Mouse (Mus musculus): ENCODE results near the gene Olfr410.

The Olfr410 gene

DNA sequence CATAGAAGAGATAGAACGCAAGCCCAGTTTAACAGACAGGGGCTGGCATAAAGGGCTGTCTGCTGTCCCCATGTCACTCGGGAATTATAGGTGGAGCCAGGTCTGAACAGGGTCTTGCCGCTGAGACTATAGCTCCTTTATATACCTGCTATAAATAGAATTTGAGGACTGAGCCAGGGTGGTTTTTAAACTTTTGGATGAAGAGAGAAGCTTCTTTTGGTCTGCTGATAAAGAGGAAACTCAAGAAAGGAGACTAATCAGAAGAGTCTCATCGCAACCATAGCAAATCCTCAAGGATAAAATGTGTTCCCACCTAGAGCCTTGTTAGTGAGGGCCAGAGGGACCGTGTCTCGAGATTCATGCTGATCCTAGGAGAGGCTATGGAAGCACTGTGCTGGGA lies at the start of gene Olfr410:
TSS of gene Olfr410 (minus strand) at position 101 of the 400 bp plus-strand sequence.
- DNase-seq, result no peak

DNA sequence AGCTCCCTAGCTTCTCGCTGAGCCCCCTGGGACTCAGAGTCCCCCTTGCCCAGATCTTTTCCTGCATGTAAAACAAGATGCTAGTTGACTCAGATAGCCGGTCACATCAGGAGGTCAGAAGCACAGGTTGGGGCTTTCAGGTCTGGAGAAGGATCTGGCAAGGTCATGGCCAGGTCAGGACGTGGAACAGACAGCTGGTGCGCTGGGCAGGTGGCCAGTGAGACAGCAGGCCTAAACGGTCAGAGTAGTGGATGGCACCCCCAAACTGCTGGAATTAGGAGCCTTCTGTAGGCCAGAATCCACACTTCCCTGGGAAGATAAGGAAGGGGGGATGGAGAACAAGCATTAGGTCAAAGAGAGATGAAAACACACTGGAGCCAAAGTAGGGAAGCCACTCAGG lies 49.4 kb upstream of the Olfr410 start:
- DNase-seq, result no peak

DNA sequence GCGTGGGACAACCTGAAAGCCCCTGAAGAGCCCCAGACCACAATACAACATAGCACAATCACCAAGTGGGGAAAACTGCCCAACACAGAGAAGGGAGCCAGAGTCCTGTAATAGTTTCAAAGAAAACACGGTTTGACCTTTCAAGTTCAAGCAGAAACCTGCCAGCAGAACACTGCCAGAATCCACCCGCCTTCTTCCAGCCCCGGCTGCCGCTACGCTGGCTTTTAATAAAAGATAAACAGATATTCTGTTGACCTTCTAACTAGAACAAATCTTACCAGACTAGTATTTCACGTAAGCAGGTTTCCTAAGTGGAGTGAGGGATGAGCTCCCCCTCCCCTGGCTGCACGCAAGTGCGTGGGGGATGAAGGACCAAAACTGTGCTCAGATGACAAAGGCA lies 47.8 kb upstream of the Olfr410 start:
- no peak for DNase-seq

DNA sequence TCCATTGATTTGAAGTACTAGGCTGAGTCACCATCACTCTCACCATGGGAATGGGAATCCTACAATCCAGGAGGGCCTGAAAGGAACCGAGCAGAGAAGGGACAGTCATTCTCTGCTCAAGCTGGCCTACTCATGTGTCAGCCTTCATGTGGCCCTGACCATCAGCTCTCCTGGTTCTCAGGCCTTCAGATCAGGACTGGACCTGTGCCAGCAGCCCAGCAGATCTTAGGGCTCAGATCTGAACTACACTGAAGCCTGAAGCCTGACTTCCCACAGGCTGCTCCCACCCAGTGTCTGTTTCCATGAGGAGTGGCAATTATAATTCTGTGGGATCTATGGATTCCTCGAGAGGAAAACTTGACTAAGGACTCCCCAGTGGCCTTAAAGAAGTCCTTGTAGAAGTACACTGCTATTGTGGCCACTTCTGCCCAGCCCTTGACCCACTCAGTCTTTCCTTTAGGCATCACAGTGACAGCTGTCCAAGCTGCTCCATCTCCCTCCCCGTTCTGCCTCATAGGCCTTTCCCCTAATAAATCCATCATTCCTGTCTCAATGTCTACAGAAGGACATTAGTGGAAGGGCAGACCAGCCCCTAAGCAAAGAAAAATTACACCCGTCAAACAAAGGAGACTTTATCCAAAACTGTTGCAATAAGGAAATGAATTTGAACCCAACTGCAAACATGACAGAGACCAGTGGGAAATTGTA lies 41.5 kb upstream of the Olfr410 start:
- no peak for DNase-seq

DNA sequence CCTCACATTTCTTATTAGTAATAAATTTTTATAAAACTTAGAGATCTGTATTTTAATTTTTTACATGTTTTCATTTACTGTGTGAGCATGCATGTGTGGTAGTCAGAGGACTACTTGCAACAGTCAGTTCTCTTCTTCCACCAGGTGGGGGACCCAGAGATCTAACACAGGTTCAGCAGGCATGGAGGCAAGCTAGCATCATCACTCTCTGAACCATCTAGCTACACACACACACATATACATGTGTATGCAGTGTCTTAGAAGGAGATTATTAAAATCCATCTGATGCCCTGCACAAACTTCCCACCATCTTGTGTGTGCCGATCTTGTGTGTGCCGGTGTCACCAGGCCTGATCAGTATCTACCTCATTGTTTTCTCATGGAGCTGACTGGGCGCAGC lies 39.0 kb upstream of the Olfr410 start:
- DNase-seq, result peak; percentile 66

DNA sequence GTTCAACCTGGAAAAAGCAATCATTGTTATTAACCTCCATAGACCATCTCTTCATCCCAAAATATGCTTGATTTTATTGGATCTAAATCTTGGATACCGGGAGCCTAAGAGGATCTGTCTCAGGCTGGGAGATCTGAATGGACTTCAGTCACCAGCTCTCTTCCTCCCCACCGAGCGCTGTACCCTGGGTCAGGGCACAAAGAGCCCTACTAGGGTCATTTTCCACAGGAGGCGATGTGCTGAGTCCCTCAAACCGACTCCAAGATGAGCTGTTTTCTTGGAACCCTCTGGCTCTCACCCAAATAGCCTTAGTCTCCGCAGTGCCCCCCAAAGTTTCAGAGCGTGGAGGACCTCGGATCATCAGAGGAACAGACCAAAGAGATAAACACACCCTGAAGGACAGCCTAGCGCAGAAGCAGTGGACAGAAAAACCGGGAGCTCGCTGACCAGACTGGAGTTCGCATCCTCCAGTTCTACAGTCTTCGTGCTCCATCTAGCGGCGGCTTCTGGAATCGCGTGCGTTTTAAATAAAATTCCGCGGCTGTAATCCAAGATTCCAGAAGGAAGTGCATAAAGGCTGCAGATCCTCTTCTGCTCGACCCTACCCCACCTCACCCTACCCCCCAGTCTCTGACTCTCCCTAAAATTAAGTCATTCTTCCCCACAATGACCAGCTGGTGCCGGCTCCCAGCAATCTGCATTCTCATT lies 33.7 kb upstream of the Olfr410 start:
- DNase-seq, result peak; percentile 84

GRCm38 (mm10) chr11:74361769-74362168 lies 23.9 kb upstream of the Olfr410 start, which contains the start of gene Olfr412:
Olfr412 (plus strand) TSS chr11:74362069.
- DNase-seq, result no peak

- no peak for DNase-seq
These were observed 14.7 kb upstream of the Olfr410 start, which contains the start of gene Olfr411 for GRCm38 (mm10) chr11:74352550-74352949. Olfr411 (minus strand) TSS chr11:74352650.

GRCm38 (mm10) chr11:74328781-74329180 lies 9.1 kb downstream of the Olfr410 start:
- no peak for DNase-seq

DNA sequence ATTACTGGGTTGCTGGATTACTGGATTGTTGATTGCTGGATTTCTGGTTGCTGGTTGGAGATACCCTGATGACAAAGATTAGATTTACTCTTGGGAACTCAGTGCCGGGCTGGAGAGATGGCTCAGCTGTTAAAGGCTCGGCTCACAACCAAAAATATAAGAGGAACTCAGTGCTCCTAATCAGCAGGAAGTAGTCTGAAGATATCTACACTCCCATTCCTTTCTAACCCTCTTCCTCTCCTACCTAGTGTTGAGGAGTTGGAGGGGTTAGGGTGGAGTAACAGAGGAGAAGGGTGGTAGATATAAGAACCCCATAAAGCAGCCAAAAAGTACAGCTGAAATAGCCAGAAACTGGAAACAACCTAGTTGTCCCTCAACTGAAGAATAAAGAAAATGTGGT lies 11.8 kb downstream of the Olfr410 start:
- DNase-seq, result no peak

DNA sequence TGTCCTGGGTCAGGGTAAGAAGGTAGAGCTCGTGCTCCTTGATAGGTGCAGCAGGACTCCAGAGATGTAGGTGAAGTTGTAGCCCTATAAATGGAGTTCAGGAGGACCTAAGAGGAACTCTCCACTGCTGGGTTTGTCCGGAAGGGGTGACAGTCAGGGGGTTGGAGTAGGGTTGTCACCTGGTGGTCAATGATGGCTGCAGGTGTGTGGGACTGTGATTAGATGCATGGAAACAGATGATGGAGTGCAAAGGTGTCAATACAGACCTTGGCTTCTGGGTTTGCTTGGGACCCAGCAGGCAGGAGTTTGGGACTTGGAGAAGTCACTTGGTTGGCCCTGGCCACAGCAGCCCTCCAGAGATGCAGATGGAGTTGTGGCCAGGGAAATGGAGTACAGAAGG lies 50.6 kb downstream of the Olfr410 start:
- no peak for DNase-seq

DNA sequence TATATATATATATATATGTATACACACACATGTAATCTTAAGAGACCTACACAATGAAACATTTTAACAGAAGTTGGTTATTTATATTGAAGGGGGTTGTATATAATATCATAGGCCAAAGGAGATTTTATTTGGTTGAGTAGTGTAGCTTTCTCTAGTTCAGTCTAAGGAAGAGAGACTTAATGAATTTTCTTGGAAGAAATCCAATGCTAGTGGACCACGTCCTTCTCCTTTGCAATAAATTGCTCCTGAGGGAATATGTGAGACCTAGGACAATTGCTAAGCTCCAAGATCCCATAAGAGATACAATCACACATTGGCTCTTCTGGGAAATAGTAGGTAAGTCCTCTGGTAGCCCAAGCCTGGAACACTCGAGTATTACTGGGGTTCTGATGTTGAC lies 54.4 kb downstream of the Olfr410 start, which contains the start of gene Olfr59:
TSS of gene Olfr59 (plus strand) at position 301 of the 400 bp plus-strand sequence.
- DNase-seq, result no peak

Measured in embryo, embryonic 11 days (tissue).